Mouse (Mus musculus): ENCODE measurements around the gene Lrrc28. TPM values are rescaled to one million over a fixed set of nuclear protein-coding genes. Genes with fewer than 3 reads are reported as not detected.

The Lrrc28 gene
- total and polyA plus RNA-seq, 3 experiments: 14.1 to 20.5 (median 16.4) TPM

- intact Hi-C loops (cut with DNase I): no loop called here
- no peak for DNase-seq
- H3K4me3 ChIP-seq: no peak overlapping the region
- peaks cover 24% of the 10 kb centered on the region for H3K4me1 ChIP-seq (ENCODE audit: control insufficient read depth, insufficient read depth, low read length)
- WGBS: 93% methylated on average over 10 of the region's 10 CpGs
- no peak overlapping the region for H3K9ac ChIP-seq (ENCODE audit: low read depth, low read length)
- TF ChIP-seq EP300 (IDR thresholded peaks at IDR 0.05; ENCODE audit: insufficient read depth, low read depth, low read length): no peak
- no peak for TF ChIP-seq CTCF (IDR thresholded peaks at IDR 0.05)
- no peak for TF ChIP-seq POLR2A (IDR thresholded peaks at IDR 0.05; ENCODE audit: insufficient read depth, low read depth, low read length)
- no peak overlapping the region; the same call in 1 of the 2 replicates for H3K27ac ChIP-seq
- no peaks in the 10 kb centered on the region for H3K79me2 ChIP-seq (replicated peaks; ENCODE audit: control insufficient read depth, insufficient read depth, low read length)
- H3K36me3 ChIP-seq (ENCODE audit: control insufficient read depth, insufficient read depth, low read length): peaks cover 25% of the 10 kb centered on the region
- H3K27me3 ChIP-seq (ENCODE audit: control insufficient read depth, insufficient read depth, low read length): no peaks in the 10 kb centered on the region
These were observed 27.4 kb downstream of the Lrrc28 start for GRCm38 (mm10) chr7:67617646-67618045.

- no peaks in the 10 kb centered on the region for H3K27me3 ChIP-seq (ENCODE audit: control insufficient read depth, insufficient read depth, low read length)
- 40% methylated on average over 4 of the region's 4 CpGs for WGBS
- H3K4me1 ChIP-seq (ENCODE audit: control insufficient read depth, insufficient read depth, low read length): peaks cover 22% of the 10 kb centered on the region
- H3K36me3 ChIP-seq (ENCODE audit: control insufficient read depth, insufficient read depth, low read length): peaks cover 22% of the 10 kb centered on the region
- no peaks in the 10 kb centered on the region for H3K79me2 ChIP-seq (replicated peaks; ENCODE audit: control insufficient read depth, insufficient read depth, low read length)
- H3K27ac ChIP-seq: peak overlapping the region; percentile 30; the same call in 1 of the 2 replicates
- H3K4me3 ChIP-seq: no peak overlapping the region
- H3K9ac ChIP-seq (ENCODE audit: low read depth, low read length): no peak overlapping the region
- no peak for DNase-seq
- TF ChIP-seq CTCF (IDR thresholded peaks at IDR 0.05) (no peak), POLR2A (IDR thresholded peaks at IDR 0.05; ENCODE audit: insufficient read depth, low read depth, low read length) (no peak), EP300 (IDR thresholded peaks at IDR 0.05; ENCODE audit: insufficient read depth, low read depth, low read length) (no peak)
- intact Hi-C loops (cut with DNase I): no loop called here
These were observed 28.2 kb downstream of the Lrrc28 start for GRCm38 (mm10) chr7:67616890-67617289.

- WGBS: 72% methylated on average over 7 of the region's 7 CpGs
- Histone ChIP-seq H3K79me2 (replicated peaks; ENCODE audit: control insufficient read depth, insufficient read depth, low read length) (no peaks in the 10 kb centered on the region), H3K4me1 (ENCODE audit: control insufficient read depth, insufficient read depth, low read length) (peaks cover 16% of the 10 kb centered on the region), H3K9ac (ENCODE audit: low read depth, low read length) (no peak overlapping the region; the same call in 1 of the 2 replicates), H3K27ac (peak overlapping the region; percentile 92), H3K27me3 (ENCODE audit: control insufficient read depth, insufficient read depth, low read length) (no peaks in the 10 kb centered on the region), H3K4me3 (peak overlapping the region; percentile 31), H3K36me3 (ENCODE audit: control insufficient read depth, insufficient read depth, low read length) (peaks cover 13% of the 10 kb centered on the region)
- intact Hi-C loops (cut with DNase I): no loop called here
- no peak for DNase-seq
- no peak for TF ChIP-seq CTCF (IDR thresholded peaks at IDR 0.05)
- no peak for TF ChIP-seq EP300 (IDR thresholded peaks at IDR 0.05; ENCODE audit: insufficient read depth, low read depth, low read length)
These were observed 30.6 kb downstream of the Lrrc28 start for GRCm38 (mm10) chr7:67614464-67614861.

- H3K4me3 ChIP-seq: peak overlapping the region; percentile 31
- no peaks in the 10 kb centered on the region for H3K27me3 ChIP-seq (ENCODE audit: control insufficient read depth, insufficient read depth, low read length)
- TF ChIP-seq CTCF (IDR thresholded peaks at IDR 0.05): no peak
- 0 out of 2 replicates have a peak, but pooled peaks have one; percentile 40 for TF ChIP-seq POLR2A (IDR thresholded peaks at IDR 0.05; ENCODE audit: insufficient read depth, low read depth, low read length)
- 0 out of 2 replicates have a peak, but pooled peaks have one; percentile 54 for TF ChIP-seq EP300 (IDR thresholded peaks at IDR 0.05; ENCODE audit: insufficient read depth, low read depth, low read length)
- DNase-seq: peak; percentile 51 to 71
- H3K36me3 ChIP-seq (ENCODE audit: control insufficient read depth, insufficient read depth, low read length): peaks cover 13% of the 10 kb centered on the region
- WGBS: 12% methylated on average over 10 of the region's 10 CpGs
- peak overlapping the region; percentile 28; the same call in 1 of the 2 replicates for H3K9ac ChIP-seq (ENCODE audit: low read depth, low read length)
- peaks cover 16% of the 10 kb centered on the region for H3K4me1 ChIP-seq (ENCODE audit: control insufficient read depth, insufficient read depth, low read length)
- peak overlapping the region; percentile 92 for H3K27ac ChIP-seq
- no peaks in the 10 kb centered on the region for H3K79me2 ChIP-seq (replicated peaks; ENCODE audit: control insufficient read depth, insufficient read depth, low read length)
- intact Hi-C loops (cut with DNase I): loop anchor here (2.0 kb wide), 1 partner anchor 51 kb away; no protein-coding TSS in a partner anchor
These were observed 31.1 kb downstream of the Lrrc28 start for GRCm38 (mm10) chr7:67613795-67614463.

- H3K4me3 ChIP-seq: no peak overlapping the region
- 89% methylated on average over 4 of the region's 4 CpGs for WGBS
- intact Hi-C loops (cut with DNase I): no loop called here
- no peaks in the 10 kb centered on the region; the same call in 1 of the 2 replicates for H3K79me2 ChIP-seq (replicated peaks; ENCODE audit: control insufficient read depth, insufficient read depth, low read length)
- H3K9ac ChIP-seq (ENCODE audit: low read depth, low read length): no peak overlapping the region
- peaks cover 4% of the 10 kb centered on the region for H3K4me1 ChIP-seq (ENCODE audit: control insufficient read depth, insufficient read depth, low read length)
- H3K36me3 ChIP-seq (ENCODE audit: control insufficient read depth, insufficient read depth, low read length): peaks cover 2% of the 10 kb centered on the region; the same call in 1 of the 2 replicates
- TF ChIP-seq EP300 (IDR thresholded peaks at IDR 0.05; ENCODE audit: insufficient read depth, low read depth, low read length): no peak
- TF ChIP-seq CTCF (IDR thresholded peaks at IDR 0.05): no peak
- no peak for TF ChIP-seq POLR2A (IDR thresholded peaks at IDR 0.05; ENCODE audit: insufficient read depth, low read depth, low read length)
- no peak overlapping the region for H3K27ac ChIP-seq
- H3K27me3 ChIP-seq (ENCODE audit: control insufficient read depth, insufficient read depth, low read length): no peaks in the 10 kb centered on the region
- DNase-seq: no peak
These were observed 36.6 kb downstream of the Lrrc28 start for GRCm38 (mm10) chr7:67608348-67609024.
